Mouse (Mus musculus): ENCODE data around the gene Sart1. TPM values are rescaled to one million over a fixed set of nuclear protein-coding genes. Genes with fewer than 3 reads are reported as not detected.
A peak's percentile ranks its signal among the peaks of the same experiment; 100 is the strongest.
"Not testable (repeated sequence)": the region's sequence is repeated elsewhere in the genome, so short reads cannot be mapped to it uniquely, and the experiment has no call there.

Gene Sart1
- polyA plus RNA-seq, 1 experiment from 2014 or later: 66.5 TPM

DNA sequence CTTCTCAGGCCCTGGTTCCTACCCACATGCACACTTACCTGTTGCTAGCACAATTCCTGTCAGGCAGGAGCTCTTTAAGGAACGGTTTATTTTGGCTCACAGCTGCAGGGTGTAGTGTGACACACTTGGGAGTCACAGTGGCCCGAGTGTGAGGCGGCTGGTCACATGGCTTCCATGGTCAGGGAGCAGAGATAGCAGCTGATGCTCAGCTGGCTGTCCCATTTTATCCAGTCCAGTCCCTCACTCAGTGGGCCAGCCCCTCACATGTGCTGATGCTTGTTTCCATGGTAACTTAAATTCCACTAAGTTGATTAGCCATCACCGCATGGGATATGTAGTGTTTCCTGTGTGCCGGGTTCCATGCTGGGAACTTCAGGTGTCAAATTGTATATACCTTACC, 23.5 kb upstream of the Sart1 start:
- WGBS: 71% methylated on average over 5 of the region's 5 CpGs

DNA sequence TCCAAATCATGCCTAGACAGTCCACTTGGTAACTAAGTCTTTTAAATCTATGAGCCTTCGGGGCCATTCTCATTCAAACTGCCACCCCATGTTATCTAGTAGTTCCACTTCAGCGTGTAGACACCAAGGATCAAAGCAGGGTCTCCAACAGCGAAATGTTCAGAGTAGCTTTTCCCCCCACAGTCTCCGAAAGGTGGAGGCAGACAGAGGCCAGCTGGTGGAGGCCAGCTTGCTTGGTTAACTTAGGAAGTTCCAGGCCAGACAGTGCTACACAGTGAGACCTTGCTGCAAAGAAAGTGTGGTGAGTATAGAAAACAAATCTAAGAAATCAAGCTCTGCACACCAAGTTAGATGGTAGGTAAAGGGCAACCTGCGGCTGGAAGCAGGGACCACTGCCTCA, 22.1 kb upstream of the Sart1 start:
- Histone ChIP-seq H3K9ac (replicated peaks) (no peak overlapping the region), H3K9me3 (replicated peaks) (no peaks in the 10 kb centered on the region), H3K27me3 (replicated peaks) (no peaks in the 10 kb centered on the region), H3K36me3 (no peaks in the 10 kb centered on the region), H3K4me1 (peaks cover 14% of the 10 kb centered on the region), H3K27ac (replicated peaks) (no peak overlapping the region), H3K4me3 (replicated peaks) (no peak overlapping the region), H3K4me2 (no peak overlapping the region)
- ATAC-seq (ENCODE audit: low FRiP score): no peak
- WGBS: 89% methylated on average over 5 of the region's 5 CpGs

More for the DNA sequence above, 23.5 kb upstream of the Sart1 start:
- Histone ChIP-seq H3K36me3 (no peaks in the 10 kb centered on the region), H3K9ac (replicated peaks) (no peak overlapping the region), H3K27me3 (replicated peaks) (no peaks in the 10 kb centered on the region), H3K4me1 (peaks cover 10% of the 10 kb centered on the region), H3K4me2 (no peak overlapping the region), H3K4me3 (replicated peaks) (no peak overlapping the region), H3K27ac (replicated peaks) (no peak overlapping the region), H3K9me3 (replicated peaks) (no peaks in the 10 kb centered on the region)
- no peak for ATAC-seq (ENCODE audit: low FRiP score)

DNA sequence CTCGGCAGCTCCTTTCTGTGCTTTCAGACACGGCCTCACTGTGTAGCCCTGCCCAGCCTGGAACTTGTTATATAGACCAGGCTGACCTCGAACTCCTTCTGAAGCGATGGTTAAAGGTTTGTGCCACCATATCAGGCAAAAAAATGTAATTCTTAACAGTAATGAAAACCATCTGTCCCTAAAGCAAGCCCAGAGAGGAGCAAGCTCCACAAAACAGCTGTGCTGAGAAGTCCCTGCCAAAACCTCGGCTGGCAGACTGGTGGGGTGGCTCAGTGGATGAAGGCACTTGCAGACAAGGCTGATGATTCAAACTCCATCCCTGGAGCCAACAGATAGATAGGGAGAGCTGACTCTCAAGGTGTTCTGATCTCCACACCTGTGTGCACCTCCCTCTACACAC, 20.6 kb upstream of the Sart1 start:
- Histone ChIP-seq H3K4me2 (no peak overlapping the region), H3K9ac (replicated peaks) (no peak overlapping the region), H3K4me1 (peaks cover 15% of the 10 kb centered on the region), H3K9me3 (replicated peaks) (no peaks in the 10 kb centered on the region), H3K36me3 (no peaks in the 10 kb centered on the region), H3K27me3 (replicated peaks) (no peaks in the 10 kb centered on the region), H3K27ac (replicated peaks) (no peak overlapping the region), H3K4me3 (replicated peaks) (no peak overlapping the region)
- no peak for ATAC-seq (ENCODE audit: low FRiP score)
- WGBS: 86% methylated on average over 5 of the region's 5 CpGs

DNA sequence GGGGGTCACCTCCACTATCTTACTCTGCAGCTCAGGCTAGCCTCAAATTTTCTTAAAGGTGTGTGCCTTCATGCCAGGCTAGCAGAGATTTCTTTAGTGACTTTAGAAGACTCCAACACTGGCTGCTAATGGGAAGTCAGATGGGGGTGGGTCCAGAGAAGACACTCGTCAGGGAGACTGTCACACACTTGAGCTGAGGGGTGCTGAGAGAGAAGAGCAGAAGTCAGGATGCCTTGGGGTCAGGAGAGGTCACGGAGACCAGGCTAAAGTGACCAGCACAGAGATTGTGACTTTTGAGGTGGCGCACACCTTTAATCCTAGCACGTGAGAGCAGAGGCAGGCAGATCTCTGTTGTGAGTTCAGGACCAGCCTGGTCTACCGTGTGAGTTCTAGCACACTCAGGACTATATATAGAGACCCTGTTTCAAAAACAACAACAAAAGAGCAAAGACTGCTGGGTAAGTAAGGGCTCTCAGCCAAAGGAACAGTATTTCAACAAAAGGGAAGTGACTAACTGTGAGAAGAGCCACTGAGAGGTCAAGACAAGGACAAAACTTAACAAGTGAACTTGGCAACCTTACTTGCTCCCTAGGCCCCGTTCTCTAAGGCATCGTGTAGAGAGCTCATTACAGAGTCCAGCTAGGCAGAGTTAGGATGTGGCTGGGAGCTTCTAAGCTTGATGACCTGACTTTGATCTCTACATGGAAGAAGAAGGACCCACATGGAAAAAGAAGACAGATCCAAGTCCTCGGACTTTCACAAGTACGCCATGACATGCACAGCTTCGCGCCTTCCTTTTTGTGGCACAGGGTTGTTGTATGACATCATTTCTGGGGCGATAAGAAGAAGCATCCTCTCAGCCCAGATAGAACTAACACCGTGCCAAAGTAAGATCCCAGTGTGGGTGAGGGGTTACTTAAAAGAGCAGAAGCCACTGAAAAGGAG, 19.8 kb upstream of the Sart1 start:
- WGBS: 83% methylated on average over 13 of the region's 13 CpGs
- Histone ChIP-seq H3K9me3 (replicated peaks) (no peaks in the 10 kb centered on the region), H3K4me3 (replicated peaks) (no peak overlapping the region), H3K4me1 (peaks cover 15% of the 10 kb centered on the region), H3K27me3 (replicated peaks) (no peaks in the 10 kb centered on the region), H3K4me2 (peak overlapping the region; percentile 76), H3K27ac (replicated peaks) (no peak overlapping the region), H3K9ac (replicated peaks) (no peak overlapping the region), H3K36me3 (no peaks in the 10 kb centered on the region)
- no peak for ATAC-seq (ENCODE audit: low FRiP score)

DNA sequence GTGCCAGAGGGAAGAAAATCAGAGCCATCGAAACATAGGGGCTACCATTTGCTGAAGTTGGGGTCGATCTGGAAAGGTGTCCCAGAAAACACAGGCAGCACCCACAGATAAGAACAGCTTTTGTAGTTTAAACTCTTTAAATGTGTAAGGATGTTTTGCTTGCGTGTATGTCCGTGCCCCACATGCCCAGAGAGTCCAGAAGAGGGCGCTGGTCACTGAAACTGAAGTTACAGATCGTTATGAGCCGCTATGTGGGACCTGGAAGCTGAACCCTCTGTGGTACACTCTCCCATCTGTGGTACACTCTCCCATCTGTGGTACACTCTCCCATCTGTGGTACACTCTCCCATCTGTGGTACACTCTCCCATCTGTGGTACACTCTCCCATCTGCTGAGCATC, 18.6 kb upstream of the Sart1 start:
- H3K27me3 ChIP-seq (replicated peaks): no peaks in the 10 kb centered on the region
- peak overlapping the region; percentile 62 for H3K9ac ChIP-seq (replicated peaks)
- 28% methylated on average over 7 of the region's 7 CpGs for WGBS
- ATAC-seq (ENCODE audit: low FRiP score): peak; percentile 72
- no peaks in the 10 kb centered on the region for H3K9me3 ChIP-seq (replicated peaks)
- peak overlapping the region; percentile 76 for H3K4me2 ChIP-seq
- peak overlapping the region; percentile 92 for H3K27ac ChIP-seq (replicated peaks)
- peaks cover 15% of the 10 kb centered on the region for H3K4me1 ChIP-seq
- no peaks in the 10 kb centered on the region for H3K36me3 ChIP-seq
- H3K4me3 ChIP-seq (replicated peaks): peak overlapping the region; percentile 66

DNA sequence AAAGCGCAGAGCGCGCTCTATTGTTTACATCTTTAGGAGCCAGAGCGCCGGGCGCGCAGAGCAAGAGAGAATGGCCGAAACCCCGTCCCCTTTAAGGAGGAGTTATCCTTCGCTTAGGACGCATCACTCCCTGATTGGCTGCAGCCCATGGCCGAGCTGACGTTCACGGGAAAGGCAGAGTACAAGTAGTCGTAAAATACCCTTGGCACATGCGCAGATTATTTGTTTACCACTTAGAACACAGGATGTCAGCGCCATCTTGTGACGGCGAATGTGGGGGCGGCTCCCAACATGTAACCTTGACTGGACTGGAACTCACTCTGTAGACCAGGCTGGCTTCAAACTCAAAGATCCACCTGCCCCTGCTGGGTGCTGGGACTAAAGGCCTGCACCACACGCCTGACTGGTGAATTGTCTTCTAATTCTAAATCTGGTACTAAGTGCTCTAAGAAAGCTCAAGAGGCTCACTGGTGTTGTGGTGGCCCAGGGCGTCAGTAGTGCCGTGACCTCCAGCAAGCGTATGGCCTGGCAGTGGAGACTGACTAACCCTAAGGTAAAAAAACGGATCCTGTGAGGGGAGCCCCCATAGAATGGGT, 18.1 kb upstream of the Sart1 start:
- H3K9ac ChIP-seq (replicated peaks): peak overlapping the region; percentile 62
- H3K27me3 ChIP-seq (replicated peaks); H3K9me3 ChIP-seq (replicated peaks); H3K36me3 ChIP-seq: not testable (repeated sequence)
- H3K4me2 ChIP-seq: peak overlapping the region; percentile 76
- whole genome bisulfite sequencing: 14% methylated on average over 24 of the region's 25 CpGs
- H3K27ac ChIP-seq (replicated peaks): peak overlapping the region; percentile 92
- H3K4me3 ChIP-seq (replicated peaks): peak overlapping the region; percentile 66
- peaks cover 15% of the 10 kb centered on the region for H3K4me1 ChIP-seq
- ATAC-seq (ENCODE audit: low FRiP score): peak; percentile 78

- 33% methylated on average over 7 of the region's 7 CpGs for WGBS
- Histone ChIP-seq H3K9me3 (replicated peaks) (no peaks in the 10 kb centered on the region), H3K27me3 (replicated peaks) (no peaks in the 10 kb centered on the region), H3K4me2 (peak overlapping the region; percentile 60), H3K36me3 (no peaks in the 10 kb centered on the region), H3K9ac (replicated peaks) (0 out of 2 replicates have a peak overlapping the region, but pooled peaks have one; percentile 36), H3K27ac (replicated peaks) (peak overlapping the region; percentile 64), H3K4me3 (replicated peaks) (peak overlapping the region; percentile 34), H3K4me1 (peaks cover 15% of the 10 kb centered on the region)
- no peak for ATAC-seq (ENCODE audit: low FRiP score)
Measured at GRCm38 (mm10) chr19:5405924-5406323, 17.4 kb upstream of the Sart1 start.

DNA sequence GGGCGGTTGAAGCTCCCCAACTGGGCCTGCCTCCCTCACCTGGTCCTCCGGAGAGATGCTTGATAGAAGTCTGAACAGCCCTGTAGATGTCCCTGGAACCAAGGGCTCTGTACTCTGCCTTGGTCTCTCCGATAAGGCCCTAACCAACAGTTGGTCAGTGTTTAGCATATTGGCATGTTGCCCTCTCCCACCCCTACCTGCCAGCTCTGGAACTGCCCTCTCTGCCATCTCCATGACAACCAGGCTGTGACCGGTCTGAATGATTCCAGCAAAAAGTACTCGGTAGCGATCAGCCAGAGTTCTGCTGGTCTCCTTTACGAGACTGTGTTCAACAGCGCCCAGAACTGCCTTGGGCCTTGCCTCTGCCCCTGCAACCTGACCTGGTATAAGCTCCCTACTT, 13.8 kb upstream of the Sart1 start, which contains the start of gene Tsga10ip:
Gene Tsga10ip (minus strand): TSS at position 234 of the 400 bp plus-strand sequence.
- no peak within 1 kb of the TSS for H3K9ac ChIP-seq (replicated peaks)
- no peaks in the 10 kb centered on the region for H3K36me3 ChIP-seq
- peaks cover 6% of the 10 kb centered on the region for H3K4me1 ChIP-seq
- no peak for ATAC-seq (ENCODE audit: low FRiP score)
- 68% methylated on average over 8 of the region's 8 CpGs for WGBS
- no peak within 1 kb of the TSS for H3K4me3 ChIP-seq (replicated peaks)
- no peaks in the 10 kb centered on the region for H3K27me3 ChIP-seq (replicated peaks)
- no peak within 1 kb of the TSS for H3K4me2 ChIP-seq
- no peaks in the 10 kb centered on the region for H3K9me3 ChIP-seq (replicated peaks)
- no peak within 1 kb of the TSS for H3K27ac ChIP-seq (replicated peaks)

GRCm38 (mm10) chr19:5401073-5401472, 12.6 kb upstream of the Sart1 start:
- H3K4me2 ChIP-seq; H3K27me3 ChIP-seq (replicated peaks); H3K9ac ChIP-seq (replicated peaks); ATAC-seq (ENCODE audit: low FRiP score); H3K9me3 ChIP-seq (replicated peaks); H3K4me1 ChIP-seq; H3K4me3 ChIP-seq (replicated peaks); H3K36me3 ChIP-seq; H3K27ac ChIP-seq (replicated peaks): not testable (repeated sequence)
- 68% methylated on average over 4 of the region's 4 CpGs for WGBS

- Histone ChIP-seq H3K4me2 (no peak overlapping the region), H3K4me3 (replicated peaks) (no peak overlapping the region), H3K27ac (replicated peaks) (no peak overlapping the region), H3K4me1 (peaks cover 9% of the 10 kb centered on the region), H3K27me3 (replicated peaks) (no peaks in the 10 kb centered on the region), H3K36me3 (no peaks in the 10 kb centered on the region), H3K9me3 (replicated peaks) (no peaks in the 10 kb centered on the region), H3K9ac (replicated peaks) (no peak overlapping the region)
- WGBS: 73% methylated on average over 4 of the region's 4 CpGs
- ATAC-seq (ENCODE audit: low FRiP score): no peak
Measured at GRCm38 (mm10) chr19:5395371-5395770, 6.9 kb upstream of the Sart1 start.

- ATAC-seq (ENCODE audit: low FRiP score): no peak
- WGBS: 58% methylated on average over 10 of the region's 10 CpGs
- Histone ChIP-seq H3K9ac (replicated peaks) (no peak overlapping the region), H3K4me2 (no peak overlapping the region), H3K27ac (replicated peaks) (no peak overlapping the region), H3K36me3 (no peaks in the 10 kb centered on the region), H3K27me3 (replicated peaks) (no peaks in the 10 kb centered on the region), H3K9me3 (replicated peaks) (no peaks in the 10 kb centered on the region), H3K4me3 (replicated peaks) (no peak overlapping the region), H3K4me1 (peaks cover 21% of the 10 kb centered on the region)
Measured at GRCm38 (mm10) chr19:5394168-5394567, 5.7 kb upstream of the Sart1 start.

GRCm38 (mm10) chr19:5392892-5393291, 4.4 kb upstream of the Sart1 start:
- WGBS: 72% methylated on average over 4 of the region's 4 CpGs
- Histone ChIP-seq H3K9ac (replicated peaks) (no peak overlapping the region), H3K36me3 (no peaks in the 10 kb centered on the region), H3K4me1 (peaks cover 23% of the 10 kb centered on the region), H3K27ac (replicated peaks) (no peak overlapping the region), H3K27me3 (replicated peaks) (no peaks in the 10 kb centered on the region), H3K4me2 (no peak overlapping the region), H3K4me3 (replicated peaks) (no peak overlapping the region), H3K9me3 (replicated peaks) (no peaks in the 10 kb centered on the region)
- no peak for ATAC-seq (ENCODE audit: low FRiP score)
